Mouse (Mus musculus) hindbrain, embryonic 11.5 days (tissue): ENCODE results near the gene Pdk2. TPM values are rescaled to one million over a fixed set of nuclear protein-coding genes. Genes with fewer than 3 reads are reported as not detected.

Experiments used
- ATAC-seq: fragments of 200-750 bp; cut with Nextera tagmentation; 2 replicates; pipeline ENCODE4 v1.8.0; 2017; ENCODE audit warnings: mild to moderate bottlenecking, moderate TSS enrichment, moderate library complexity; ENCODE audit not compliant: low FRiP score
- DNase-seq: peaks from one replicate; pipeline ENCODE4 v3.0.0-alpha.2; 2015; ENCODE audit warnings: low spot score
- H3K27ac ChIP-seq: fragments of 300-500 bp; sonication (generic); 2 replicates; pipeline ENCODE4 v1.5.1; 2014; ENCODE audit warnings: mild to moderate bottlenecking, low read depth, low read length
- H3K27me3 ChIP-seq: fragments of 300-500 bp; sonication (generic); 2 replicates; pipeline ENCODE4 v1.6.1; 2014; ENCODE audit warnings: mild to moderate bottlenecking, low read length, moderate library complexity, mixed read lengths; ENCODE audit not compliant: control insufficient read depth, insufficient read depth
- H3K36me3 ChIP-seq: fragments of 300-500 bp; sonication (generic); 2 replicates; pipeline ENCODE4 v1.6.1; 2014; ENCODE audit warnings: mild to moderate bottlenecking, low read length, moderate library complexity, mixed read lengths; ENCODE audit not compliant: control insufficient read depth, insufficient read depth
- H3K4me1 ChIP-seq: fragments of 300-500 bp; sonication (generic); replicated peaks from 2 replicates; pipeline ENCODE4 v1.6.1; 2014; ENCODE audit warnings: low read length, mixed read lengths; ENCODE audit not compliant: control insufficient read depth, insufficient read depth
- H3K4me2 ChIP-seq: fragments of 300-500 bp; sonication (generic); replicated peaks from 2 replicates; pipeline ENCODE4 v1.6.1; 2014; ENCODE audit warnings: mild to moderate bottlenecking, low read depth, low read length
- H3K4me3 ChIP-seq: fragments of 300-500 bp; sonication (generic); 2 replicates; pipeline ENCODE4 v1.5.1; 2014; ENCODE audit warnings: low read depth, low read length
- H3K9ac ChIP-seq: fragments of 300-500 bp; sonication (generic); 2 replicates; pipeline ENCODE4 v1.6.1; 2014; ENCODE audit warnings: low read depth, low read length
- H3K9me3 ChIP-seq: fragments of 300-500 bp; sonication (generic); 2 replicates; pipeline ENCODE4 v1.6.1; 2016; ENCODE audit warnings: low read length; ENCODE audit not compliant: control insufficient read depth
- WGBS: fragments of 180-500 bp; shearing (Covaris S2); extraction: QIAGEN DNeasy Blood & Tissue Kit; methylation state at CpG from one replicate; pipeline ENCODE4 v1.1.7; 2014; 5-methylcytosine and 5-hydroxymethylcytosine counted together
- polyA plus RNA-seq: library from polyadenylated mRNA; unstranded; fragments of >200 nt; fragmentation: Nextera tagmentation; extraction: Ambion mirVana; gene quantifications from 2 replicates; pipeline ENCODE4 v1.2.1, GENCODE M21; 2014

Gene Pdk2
- polyA plus RNA-seq: 12.5 and 13.0 TPM in 2 replicates

DNA sequence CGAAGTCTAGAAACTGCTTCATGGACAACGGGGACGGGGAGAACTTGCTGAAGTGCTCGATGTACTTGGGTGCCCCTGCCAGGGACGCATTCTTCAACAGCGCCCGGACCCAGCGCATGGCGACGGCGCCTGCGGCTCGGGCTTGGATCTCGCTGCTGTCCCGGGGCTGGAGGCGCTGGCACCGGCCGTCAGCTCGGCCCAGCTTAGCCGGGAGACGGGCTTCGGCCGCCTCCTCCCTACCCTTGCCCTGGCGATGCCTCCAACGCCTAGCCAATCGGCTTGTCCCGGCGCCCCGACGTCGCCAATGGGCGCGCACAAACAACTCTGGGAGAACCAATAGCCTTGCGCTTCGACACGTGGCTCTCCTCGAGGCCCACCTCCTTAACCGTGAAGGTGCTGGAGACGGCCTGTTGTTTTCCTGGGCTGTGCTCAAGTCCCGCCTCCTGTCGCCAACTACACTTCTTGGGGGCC is at the start of gene Pdk2:
Gene Pdk2 (minus strand): TSS at position 216 of the 471 bp plus-strand sequence.
- Histone ChIP-seq H3K9me3 (no peaks in the 10 kb centered on the region), H3K9ac (peak within 1 kb of the TSS; percentile 67), H3K4me3 (peak within 1 kb of the TSS; percentile 70), H3K27me3 (no peaks in the 10 kb centered on the region), H3K4me2 (peak within 1 kb of the TSS; percentile 94), H3K4me1 (peaks cover 3% of the 10 kb centered on the region), H3K27ac (no peak within 1 kb of the TSS), H3K36me3 (no peaks in the 10 kb centered on the region)
- ATAC-seq (peak; percentile 97), DNase-seq (peak; percentile 92)
- WGBS: under 1% methylated on average over 40 of the region's 41 CpGs

DNA sequence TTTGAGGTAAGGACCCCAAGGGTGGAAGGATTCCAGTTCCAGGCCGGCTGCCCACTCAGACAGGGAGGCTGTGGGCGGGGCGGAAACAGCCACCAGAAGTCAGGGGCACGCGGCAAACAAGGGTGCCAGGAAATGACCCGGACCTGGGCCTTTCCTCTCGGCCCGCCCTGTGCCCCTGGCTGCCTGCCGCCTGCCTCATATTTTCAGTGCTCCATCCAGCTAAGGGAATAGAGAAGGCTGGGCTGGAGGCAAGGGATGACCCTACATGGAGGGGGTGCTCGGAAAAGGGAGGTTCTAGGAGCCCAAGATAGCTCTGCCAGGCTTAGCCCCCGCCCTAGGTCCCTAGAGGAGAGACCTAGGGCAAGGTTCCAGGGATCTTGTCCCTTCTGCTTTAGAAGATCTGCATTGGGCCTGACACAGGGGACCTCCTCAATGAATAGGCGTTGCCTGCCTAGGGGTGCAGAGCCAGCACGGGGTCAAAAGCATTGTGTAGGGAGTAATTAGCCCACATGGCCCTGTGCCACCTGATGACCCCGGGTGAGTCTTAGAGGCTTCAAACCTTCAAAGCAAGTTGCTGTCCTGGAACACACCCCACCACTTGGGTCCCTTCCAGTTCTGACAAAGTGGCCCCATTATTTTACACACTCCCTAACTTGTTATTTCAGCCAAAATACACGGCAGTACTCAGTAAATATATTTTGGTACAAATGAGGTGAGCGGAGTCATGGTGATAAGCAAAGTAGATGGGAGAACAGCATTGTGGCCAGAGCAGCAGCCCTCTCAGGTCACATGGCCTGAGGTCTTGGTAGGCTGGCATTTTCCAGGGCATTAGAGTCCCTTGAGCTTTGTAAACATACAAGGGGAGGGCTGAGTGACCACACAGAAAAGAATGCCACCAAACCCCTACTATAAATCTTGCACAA is 48.0 kb upstream of the Pdk2 start:
- ATAC-seq: no peak
- no peaks in the 10 kb centered on the region for H3K9me3 ChIP-seq
- H3K4me3 ChIP-seq: no peak overlapping the region
- no peak overlapping the region for H3K27ac ChIP-seq
- H3K36me3 ChIP-seq: no peaks in the 10 kb centered on the region
- no peaks in the 10 kb centered on the region for H3K4me1 ChIP-seq
- no peak for DNase-seq
- no peaks in the 10 kb centered on the region for H3K27me3 ChIP-seq
- WGBS: 78% methylated on average over 16 of the region's 16 CpGs
- no peak overlapping the region for H3K9ac ChIP-seq
- H3K4me2 ChIP-seq: no peak overlapping the region

DNA sequence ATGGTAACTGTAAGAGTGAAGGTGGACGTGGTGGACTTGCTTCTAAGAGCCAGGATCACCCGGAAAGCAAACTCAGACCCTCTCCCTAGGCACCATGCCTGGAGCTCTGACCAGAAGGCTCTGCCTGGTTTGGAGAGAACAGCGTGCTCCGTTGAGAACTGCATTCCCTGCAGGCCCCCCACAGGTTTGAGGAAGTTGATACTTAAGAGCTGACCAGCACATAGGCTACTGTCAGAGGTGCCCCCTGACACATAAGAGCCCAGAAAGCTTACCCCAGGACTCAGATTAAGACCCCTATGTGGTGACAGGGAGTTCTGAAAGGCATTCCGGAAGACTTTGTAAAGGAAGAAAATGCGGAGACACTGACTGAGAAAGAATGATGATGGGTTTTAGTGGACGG is 47.1 kb upstream of the Pdk2 start:
- H3K9ac ChIP-seq: no peak overlapping the region
- no peak for ATAC-seq
- no peak for DNase-seq
- no peak overlapping the region for H3K4me3 ChIP-seq
- H3K4me2 ChIP-seq: no peak overlapping the region
- H3K4me1 ChIP-seq: no peaks in the 10 kb centered on the region
- H3K27ac ChIP-seq: no peak overlapping the region
- WGBS: 47% methylated on average over 7 of the region's 7 CpGs
- H3K36me3 ChIP-seq: no peaks in the 10 kb centered on the region
- no peaks in the 10 kb centered on the region for H3K9me3 ChIP-seq
- no peaks in the 10 kb centered on the region for H3K27me3 ChIP-seq

DNA sequence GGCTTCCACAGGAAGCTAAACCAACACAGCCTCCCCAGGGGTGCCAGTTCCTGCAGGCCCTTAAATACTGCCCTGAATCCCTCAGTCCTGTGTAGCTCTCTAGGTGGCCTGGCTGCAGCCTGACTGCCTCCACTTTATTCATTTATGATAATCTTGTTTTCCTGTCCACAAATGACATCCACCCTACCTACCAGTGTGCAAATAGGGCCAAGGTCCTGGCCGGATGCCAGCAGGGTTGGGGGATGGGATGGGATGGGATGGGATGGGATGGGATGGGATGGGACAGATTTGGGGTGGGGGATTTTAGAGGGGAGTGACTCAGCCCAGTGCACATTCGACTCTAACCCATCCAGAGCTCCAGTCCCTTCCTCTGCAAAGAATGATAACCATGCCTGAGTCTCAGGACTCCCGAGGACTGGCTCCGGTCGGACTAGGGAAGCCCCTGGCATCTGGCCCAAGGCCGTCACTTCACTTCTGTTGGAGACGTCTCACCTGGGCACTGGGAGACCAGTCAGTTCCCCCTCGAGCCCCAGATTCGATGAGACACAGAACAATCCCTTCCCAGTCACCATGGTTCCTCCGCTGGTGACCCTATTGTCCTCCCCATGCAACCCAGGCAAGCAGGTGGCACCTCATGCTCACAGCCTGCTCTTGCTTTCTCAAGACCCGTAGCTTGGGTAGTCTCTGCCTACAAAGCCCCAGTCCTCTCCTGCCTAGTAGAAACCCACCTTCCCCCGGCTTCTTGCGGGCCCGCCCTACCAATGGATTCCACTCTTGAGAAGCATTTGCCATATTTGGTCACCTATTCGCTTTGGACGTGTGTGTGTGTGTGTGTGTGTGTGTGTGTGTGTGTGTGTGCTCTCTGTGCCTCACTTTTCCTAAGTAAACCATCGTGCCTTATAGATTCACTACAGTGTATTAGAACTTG is 46.4 kb upstream of the Pdk2 start:
- Histone ChIP-seq H3K27ac (no peak overlapping the region), H3K27me3 (no peaks in the 10 kb centered on the region), H3K4me1 (no peaks in the 10 kb centered on the region)

DNA sequence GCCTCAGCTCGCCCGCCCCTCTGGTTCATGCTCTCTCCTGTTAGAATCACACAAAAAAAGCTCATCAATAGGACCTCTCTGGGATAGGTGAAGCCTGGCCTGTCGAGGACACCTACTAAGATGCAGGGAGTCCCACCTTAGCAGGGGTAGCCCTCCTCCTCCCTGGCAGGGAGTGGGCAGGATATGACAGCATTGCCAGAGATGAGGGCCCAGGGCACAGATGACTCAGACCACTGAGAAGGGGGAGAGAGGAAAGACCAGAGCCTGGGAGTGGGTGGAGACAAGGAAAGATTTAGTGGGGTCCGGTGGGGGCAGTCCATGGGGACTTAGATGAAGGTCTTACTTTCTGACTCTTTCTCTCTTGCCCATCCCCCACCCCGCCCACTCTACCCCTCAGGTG is 45.1 kb upstream of the Pdk2 start:
- 40% methylated on average over 5 of the region's 5 CpGs for WGBS
- Histone ChIP-seq H3K27ac (no peak overlapping the region), H3K9me3 (no peaks in the 10 kb centered on the region), H3K27me3 (no peaks in the 10 kb centered on the region), H3K4me1 (no peaks in the 10 kb centered on the region), H3K4me3 (no peak overlapping the region), H3K9ac (no peak overlapping the region), H3K4me2 (no peak overlapping the region), H3K36me3 (no peaks in the 10 kb centered on the region)
- ATAC-seq: no peak
- DNase-seq: no peak

More for the DNA sequence above, 46.4 kb upstream of the Pdk2 start:
- WGBS: 72% methylated on average over 17 of the region's 17 CpGs
- Histone ChIP-seq H3K4me3 (no peak overlapping the region), H3K9ac (no peak overlapping the region), H3K9me3 (no peaks in the 10 kb centered on the region), H3K36me3 (no peaks in the 10 kb centered on the region), H3K4me2 (no peak overlapping the region)
- DNase-seq (no peak), ATAC-seq (no peak)

DNA sequence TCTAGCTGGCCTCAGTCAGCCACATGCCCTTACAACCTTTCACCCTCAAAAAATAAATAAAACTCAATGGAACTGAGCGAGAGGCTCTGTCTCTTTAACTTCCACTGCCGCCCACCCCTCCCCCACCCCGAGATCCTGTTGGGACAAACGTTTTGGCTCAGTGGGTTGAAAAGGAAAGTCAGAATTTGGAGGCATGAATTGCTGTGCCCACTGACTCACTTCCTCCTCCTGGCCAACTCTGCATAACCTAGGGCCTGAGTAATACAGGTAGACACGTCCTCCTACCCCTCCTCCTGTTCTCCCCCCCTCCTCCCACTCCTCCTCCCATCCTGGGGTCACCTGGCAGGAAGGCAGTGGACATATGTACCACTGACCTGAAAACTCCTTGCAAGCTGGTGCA is 44.6 kb upstream of the Pdk2 start:
- ATAC-seq: no peak
- 14% methylated on average over 5 of the region's 5 CpGs for WGBS
- DNase-seq: peak; percentile 21
- H3K9ac ChIP-seq: no peak overlapping the region
- no peak overlapping the region for H3K4me3 ChIP-seq
- H3K36me3 ChIP-seq: no peaks in the 10 kb centered on the region
- no peaks in the 10 kb centered on the region for H3K9me3 ChIP-seq
- no peaks in the 10 kb centered on the region for H3K4me1 ChIP-seq
- H3K27ac ChIP-seq: no peak overlapping the region
- no peaks in the 10 kb centered on the region for H3K27me3 ChIP-seq
- no peak overlapping the region for H3K4me2 ChIP-seq

DNA sequence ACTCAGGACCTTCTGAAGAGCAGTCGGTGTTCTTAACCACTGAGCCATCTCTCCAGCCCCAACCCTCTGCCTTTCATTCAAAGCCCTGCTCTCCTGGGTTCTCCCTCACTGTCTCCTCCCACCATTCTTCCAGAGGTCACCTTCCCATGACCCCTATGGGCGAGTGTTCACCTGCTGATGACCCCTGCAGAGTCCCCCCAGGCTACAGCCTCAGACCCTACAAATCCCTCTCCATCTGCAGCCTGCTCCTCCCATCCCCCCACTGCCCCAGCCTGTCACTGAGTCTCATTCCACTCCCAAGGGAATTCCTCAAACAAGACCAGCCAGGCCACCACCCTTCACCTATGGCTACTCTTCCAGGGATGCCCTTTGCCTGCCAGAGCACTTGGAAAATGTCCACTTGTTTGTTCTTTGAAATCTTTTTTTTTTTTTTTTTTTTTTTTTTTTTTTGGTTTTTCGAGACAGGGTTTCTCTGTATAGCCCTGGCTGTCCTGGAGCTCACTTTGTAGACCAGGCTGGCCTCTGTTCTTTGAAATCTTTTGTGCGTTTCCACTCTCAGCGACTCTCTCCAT is 43.7 kb upstream of the Pdk2 start:
- no peaks in the 10 kb centered on the region for H3K27me3 ChIP-seq
- ATAC-seq (no peak), DNase-seq (peak; percentile 22)
- H3K9ac ChIP-seq: no peak overlapping the region
- WGBS: 20% methylated on average over 4 of the region's 5 CpGs
- H3K4me1 ChIP-seq: no peaks in the 10 kb centered on the region
- no peak overlapping the region for H3K4me3 ChIP-seq
- H3K27ac ChIP-seq: no peak overlapping the region
- H3K36me3 ChIP-seq: no peaks in the 10 kb centered on the region
- H3K4me2 ChIP-seq: no peak overlapping the region
- H3K9me3 ChIP-seq: no peaks in the 10 kb centered on the region

DNA sequence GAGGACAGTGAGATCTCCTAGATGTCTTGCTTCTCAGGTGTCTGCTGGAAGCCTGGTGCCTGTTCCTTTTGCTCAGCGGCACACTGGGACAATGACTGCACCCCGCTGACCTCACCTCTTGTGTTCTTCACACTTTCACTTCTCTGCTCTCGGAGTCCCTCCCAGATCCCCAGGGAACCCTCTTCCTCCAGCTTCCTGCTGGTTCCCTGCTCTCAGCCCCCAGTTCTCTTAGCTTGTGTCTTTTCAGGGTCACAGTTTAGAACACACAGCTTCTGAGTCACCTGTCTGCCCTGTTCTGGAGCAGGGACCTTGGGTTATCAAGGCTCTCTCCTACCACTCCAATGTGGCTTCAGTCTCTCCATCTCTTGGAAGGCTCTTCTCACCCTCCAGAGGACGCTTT is 43.0 kb upstream of the Pdk2 start:
- ATAC-seq (no peak), DNase-seq (no peak)
- H3K9ac ChIP-seq: no peak overlapping the region
- no peak overlapping the region for H3K4me2 ChIP-seq
- no peak overlapping the region for H3K4me3 ChIP-seq
- no peak overlapping the region for H3K27ac ChIP-seq
- H3K9me3 ChIP-seq: no peaks in the 10 kb centered on the region
- H3K27me3 ChIP-seq: no peaks in the 10 kb centered on the region
- no peaks in the 10 kb centered on the region for H3K4me1 ChIP-seq
- 27% methylated on average over 4 of the region's 4 CpGs for WGBS
- no peaks in the 10 kb centered on the region for H3K36me3 ChIP-seq
